Mouse (Mus musculus) regulatory T cell (primary cell): ENCODE results near the gene Eif2a.
"Not testable (repeated sequence)": the region's sequence is repeated elsewhere in the genome, so short reads cannot be mapped to it uniquely, and the experiment has no call there.

Experiments
- in situ Hi-C: fragments of 300-600 bp; cut with MboI, MseI; formaldehyde crosslinking; loops from one replicate; pipeline ENCODE4 v1.15.1; 2025; ENCODE audit warnings: high pct_unique_total_duplicates

Eif2a gene

GRCm38 (mm10) chr3:58521361-58521760, 4.3 kb upstream of the Eif2a start:
- in situ Hi-C loops: no loop called here

GRCm38 (mm10) chr3:58523386-58523785, 2.2 kb upstream of the Eif2a start:
- in situ Hi-C loops: no loop called here

DNA sequence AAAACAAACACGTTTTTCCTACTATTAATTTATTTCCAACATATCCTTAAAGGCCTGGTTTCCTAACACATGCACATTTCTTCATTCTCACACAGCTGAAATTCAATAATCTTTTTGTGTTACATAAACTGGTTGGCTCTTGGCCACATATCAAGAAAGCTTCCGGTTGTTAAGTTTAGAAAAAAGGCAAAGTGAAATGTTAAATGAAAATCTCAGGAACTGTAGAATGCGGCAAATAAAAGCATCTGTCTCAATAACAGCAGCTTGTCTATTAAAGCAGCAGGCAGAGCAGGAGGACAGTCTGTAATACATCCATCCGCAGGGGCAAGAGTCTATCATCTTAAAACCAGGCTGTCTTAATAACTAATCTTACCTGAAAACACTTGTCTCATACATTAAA, 1.4 kb upstream of the Eif2a start:
- in situ Hi-C loops: no loop called here

DNA sequence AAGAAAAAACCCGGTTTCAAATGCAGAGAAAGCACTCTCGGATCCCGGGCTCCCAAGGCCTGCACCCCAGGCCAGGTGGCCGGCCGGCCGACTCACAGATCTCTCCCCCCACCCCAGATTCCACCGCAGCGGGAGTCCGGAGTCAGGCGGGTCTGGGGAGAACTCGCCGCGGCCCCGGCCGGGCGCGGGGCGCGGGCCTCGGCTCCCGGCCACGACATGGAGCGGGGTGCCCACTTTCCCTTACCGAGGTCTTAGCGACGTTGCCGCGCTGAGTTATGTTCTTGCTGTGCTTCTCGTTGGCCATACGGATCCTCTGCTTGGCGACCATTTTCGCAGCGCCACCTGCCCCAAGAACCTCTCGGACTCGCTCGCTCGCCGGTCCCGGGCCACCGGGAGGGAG, 455 bp upstream of the Eif2a start:
- in situ Hi-C loops: no loop called here

GRCm38 (mm10) chr3:58526408-58526737, 752 bp downstream of the Eif2a start:
- in situ Hi-C loops: no loop called here

- in situ Hi-C loops: no loop called here
These were observed 11.0 kb downstream of the Eif2a start for GRCm38 (mm10) chr3:58536573-58536972.

- in situ Hi-C loops: no loop called here
These were observed 26.6 kb downstream of the Eif2a start for GRCm38 (mm10) chr3:58552001-58552811.

- in situ Hi-C loops: no loop called here
These were observed 31.0 kb downstream of the Eif2a start for GRCm38 (mm10) chr3:58556649-58557048.

GRCm38 (mm10) chr3:58559887-58560286, 34.3 kb downstream of the Eif2a start:
- in situ Hi-C loops: no loop called here

DNA sequence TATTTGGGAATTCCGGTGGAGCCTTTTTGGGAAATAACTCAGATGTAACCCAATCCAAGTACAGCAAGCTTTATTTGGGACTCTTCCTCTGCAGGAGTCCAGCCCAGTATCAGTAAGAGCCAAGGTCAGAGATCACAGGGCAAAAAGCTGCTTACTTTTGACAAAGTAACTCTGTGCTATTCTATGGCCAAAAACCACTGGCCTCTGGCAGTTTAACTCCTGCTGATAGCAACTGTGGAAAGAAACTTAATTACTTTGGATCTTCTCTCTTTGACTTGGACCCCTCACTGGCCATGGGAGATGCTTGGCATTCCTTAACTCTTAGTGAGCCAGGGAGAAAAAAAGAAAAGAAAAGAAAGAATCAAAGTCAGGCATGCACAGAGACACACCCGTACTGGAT, 35.8 kb downstream of the Eif2a start:
- in situ Hi-C loops: no loop called here

- in situ Hi-C loops: loop anchor here (10.0 kb wide), 1 partner anchor 156 kb away; the partner anchor contains the start of gene Tsc22d2
These were observed 45.2 kb downstream of the Eif2a start for GRCm38 (mm10) chr3:58570821-58571220.

DNA sequence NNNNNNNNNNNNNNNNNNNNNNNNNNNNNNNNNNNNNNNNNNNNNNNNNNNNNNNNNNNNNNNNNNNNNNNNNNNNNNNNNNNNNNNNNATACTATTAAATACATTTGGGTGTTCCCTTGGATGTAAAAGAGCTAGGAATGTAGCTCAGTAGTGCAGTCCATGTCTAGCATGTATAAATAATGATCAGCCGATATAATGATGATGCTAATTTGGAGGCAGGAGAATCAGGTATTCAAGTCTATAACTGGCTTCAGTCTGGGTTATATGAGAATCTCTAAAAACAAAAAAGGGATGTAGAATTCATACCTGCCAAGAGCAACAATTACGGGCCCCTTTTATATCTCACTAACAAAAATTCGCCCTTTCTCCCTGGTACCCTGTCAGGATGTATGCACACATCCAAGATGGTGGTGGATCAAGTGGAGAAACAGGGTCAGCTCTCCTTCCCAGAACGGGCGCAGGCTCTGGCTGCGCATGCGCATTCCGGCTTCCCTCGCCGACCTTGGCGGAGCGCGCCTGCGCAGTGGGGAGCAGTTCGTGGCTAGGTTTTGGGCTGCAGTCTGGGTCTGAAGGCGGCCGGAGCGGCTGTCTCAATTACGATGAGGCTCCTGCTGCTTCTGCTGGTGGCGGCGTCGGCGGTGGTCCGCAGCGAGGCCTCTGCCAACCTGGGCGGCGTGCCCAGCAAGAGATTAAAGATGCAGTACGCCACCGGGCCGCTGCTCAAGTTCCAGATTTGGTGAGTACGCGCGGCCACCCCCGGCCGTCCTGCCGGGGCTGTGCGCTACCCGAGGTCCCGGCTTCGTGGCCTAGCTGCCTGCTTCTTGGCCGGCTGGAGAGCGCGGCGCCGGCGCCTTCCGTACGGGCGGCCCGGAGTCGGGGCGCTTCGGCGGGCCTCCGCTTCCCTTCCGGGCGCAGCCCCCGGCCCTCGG, 50.8 kb downstream of the Eif2a start, which contains the start of gene Selenot:
TSS of gene Selenot (plus strand) at position 500 of the 930 bp plus-strand sequence.
- in situ Hi-C loops: loop anchor here (10.0 kb wide), 1 partner anchor 162 kb away; the partner anchor contains the start of gene Tsc22d2

- in situ Hi-C loops: loop anchor here (10.0 kb wide), 1 partner anchor 162 kb away; the partner anchor contains the start of gene Tsc22d2
These were observed 51.5 kb downstream of the Eif2a start for GRCm38 (mm10) chr3:58577067-58577503.

DNA sequence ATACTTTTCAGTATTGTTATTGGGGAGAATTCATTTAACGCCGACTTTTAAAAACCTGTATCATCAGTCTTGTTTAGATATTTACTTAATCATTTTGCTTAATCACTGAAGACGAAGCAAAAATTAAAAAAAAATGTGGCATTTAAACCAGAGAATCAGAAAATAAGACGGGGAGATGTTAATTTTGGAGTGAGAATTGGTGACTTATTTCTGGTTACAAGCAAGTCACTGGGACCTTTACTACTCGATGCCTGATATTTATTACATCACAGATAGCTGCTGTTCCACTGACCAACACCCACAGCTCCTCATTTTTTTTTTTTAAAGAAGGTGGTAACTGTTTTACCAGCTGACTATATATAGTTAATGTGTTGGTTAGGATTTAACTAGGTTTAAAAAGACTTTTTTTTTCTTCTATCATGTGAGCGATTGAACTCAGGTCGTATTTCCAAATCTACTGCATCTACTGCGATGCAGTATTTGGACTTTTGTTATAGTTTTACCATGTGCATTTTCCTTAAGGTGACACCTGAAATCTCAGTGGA, 52.0 kb downstream of the Eif2a start:
- in situ Hi-C loops: loop anchor here (10.0 kb wide), 1 partner anchor 163 kb away; the partner anchor contains the start of gene Tsc22d2

DNA sequence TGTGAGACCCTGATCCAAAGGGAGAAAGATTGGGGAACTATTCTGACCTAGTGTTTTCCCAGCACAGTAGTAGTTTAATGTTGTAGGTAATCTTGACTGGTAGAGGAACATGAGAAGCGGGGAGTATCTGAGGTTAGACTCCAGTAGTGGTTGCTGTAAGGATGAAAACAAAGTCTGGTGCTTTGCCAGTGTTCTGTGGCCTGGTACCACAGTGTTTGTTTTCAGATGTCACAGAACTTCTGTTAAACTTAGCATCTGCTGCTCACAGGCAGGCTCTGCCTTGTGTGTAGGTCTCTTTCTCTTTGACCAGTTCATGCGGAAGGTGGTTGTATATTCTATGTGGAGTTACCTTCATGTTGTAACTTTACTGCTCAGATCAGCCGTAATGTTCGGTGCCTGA, 55.9 kb downstream of the Eif2a start:
- in situ Hi-C loops: loop anchor here (10.0 kb wide), 1 partner anchor 103 kb away; no protein-coding TSS in a partner anchor

- in situ Hi-C loops: loop anchor here (10.0 kb wide), 1 partner anchor 103 kb away; no protein-coding TSS in a partner anchor
These were observed 56.7 kb downstream of the Eif2a start for GRCm38 (mm10) chr3:58582297-58582696.

DNA sequence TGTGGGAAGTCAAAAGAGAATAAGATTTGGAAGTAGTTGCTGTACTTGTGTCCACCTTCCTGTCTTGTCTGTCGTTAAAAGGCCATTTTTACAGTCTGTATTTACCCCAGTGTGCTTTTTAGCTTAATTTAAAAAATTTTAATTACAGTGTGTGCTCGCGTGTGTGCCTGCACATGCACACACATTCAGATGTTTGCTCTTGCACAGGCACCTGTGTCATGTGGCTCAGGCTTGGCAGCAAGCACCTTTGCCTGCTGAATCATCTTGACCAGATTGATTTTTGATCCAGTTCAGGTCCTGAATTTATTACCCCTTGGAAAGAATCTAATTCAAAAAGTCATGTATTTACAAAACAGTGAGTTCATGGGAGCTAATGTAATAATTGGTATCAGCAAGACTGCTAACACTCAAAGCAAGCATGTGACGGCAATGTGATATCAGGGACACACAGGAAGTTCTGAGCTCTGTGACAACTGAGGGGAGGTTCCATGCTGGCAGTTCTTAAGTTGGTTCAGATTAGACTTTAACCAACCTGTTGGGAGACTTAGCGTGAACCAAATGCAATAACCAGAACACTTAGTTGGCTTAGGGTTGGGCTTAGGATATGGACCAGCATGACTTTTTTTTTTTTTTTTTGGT, 57.3 kb downstream of the Eif2a start:
- in situ Hi-C loops: loop anchor here (10.0 kb wide), 1 partner anchor 102 kb away; no protein-coding TSS in a partner anchor

DNA sequence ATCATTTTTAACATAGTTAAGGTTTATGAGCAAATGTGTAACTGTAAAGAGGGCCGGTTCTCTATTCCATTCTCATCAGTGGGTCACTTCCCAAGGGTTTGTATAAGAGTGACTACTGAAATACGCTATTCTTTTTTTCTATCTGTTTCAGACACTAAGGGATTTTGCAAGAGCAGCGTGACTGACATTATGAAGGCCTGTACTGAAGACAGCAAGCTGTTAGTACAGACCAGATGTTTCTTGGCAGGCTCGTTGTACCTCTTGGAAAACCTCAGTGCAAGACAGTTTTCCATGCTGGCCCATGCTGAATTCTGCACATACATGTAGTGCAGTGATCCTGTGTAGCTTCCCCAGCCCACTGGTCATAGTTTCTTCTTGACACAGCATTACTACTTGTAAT, 64.9 kb downstream of the Eif2a start:
- in situ Hi-C loops: not testable (repeated sequence)

DNA sequence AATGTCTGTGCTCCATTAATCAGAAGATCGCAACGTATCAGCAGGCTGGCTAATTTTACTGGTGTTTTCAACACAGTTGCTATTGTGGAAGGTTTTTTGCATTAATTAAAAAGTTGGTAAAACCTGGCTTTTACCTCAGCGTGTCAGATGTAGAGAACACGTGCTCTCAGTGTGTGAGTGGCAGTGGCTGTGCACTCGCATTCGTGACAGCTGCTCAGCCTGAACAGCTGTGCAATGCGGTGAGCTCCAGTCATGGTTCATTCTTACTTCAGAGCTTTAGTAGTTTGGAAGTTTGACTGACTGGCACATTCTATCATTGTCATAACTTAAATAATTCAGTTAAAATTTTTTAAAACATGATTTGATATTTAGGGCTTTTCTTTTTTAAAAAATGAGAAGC, 67.0 kb downstream of the Eif2a start:
- in situ Hi-C loops: not testable (repeated sequence)

DNA sequence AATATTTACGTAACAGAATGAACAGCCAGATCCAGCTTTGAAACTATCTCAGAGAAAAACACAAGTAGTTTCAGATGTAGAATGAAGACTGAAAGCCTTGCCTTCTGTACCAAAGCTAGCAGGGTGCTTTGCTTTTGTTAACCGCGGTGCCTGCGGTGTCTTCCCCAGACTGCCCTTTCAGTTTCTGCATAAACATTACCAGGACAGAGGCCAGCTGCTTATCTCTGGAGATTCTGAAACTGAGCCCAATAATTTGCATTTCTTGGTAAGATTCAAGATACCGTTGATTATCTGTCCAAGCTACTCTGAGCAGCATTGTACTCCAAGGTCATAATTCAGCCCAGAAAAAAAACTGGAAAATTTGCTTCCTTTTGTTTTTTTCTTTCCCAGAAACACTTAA, 68.0 kb downstream of the Eif2a start:
- in situ Hi-C loops: no loop called here
